Mouse (Mus musculus) MEL (cell line): Measurements from ENCODE around the gene Dlg2. TPM values are rescaled to one million over a fixed set of nuclear protein-coding genes. Genes with fewer than 3 reads are reported as not detected.

ENCODE experiments used
- DNase-seq: peaks from one replicate; pipeline ENCODE4 v3.0.0; 2011; ENCODE audit warnings: low read depth, low spot score
- H3K27ac ChIP-seq: 2 replicates; pipeline ENCODE4 v1.5.1; 2012; ENCODE audit warnings: low read depth, mild to moderate bottlenecking, control low read depth, low read length, moderate library complexity; ENCODE audit not compliant: control insufficient read depth
- H3K27me3 ChIP-seq, 2 experiments: fragments of 150-350 bp in 1 of 2; sonication (generic) in 1 of 2; 2 replicates each; pipeline ENCODE4 v1.6.1; 2012; ENCODE audit warnings: low read length in 2 of 2, mild to moderate bottlenecking in 2 of 2, improper control_type of control experiment in 1 of 2, moderate library complexity in 1 of 2; ENCODE audit not compliant: insufficient read depth in 2 of 2, control insufficient read depth in 1 of 2
- H3K36me3 ChIP-seq, 2 experiments: 2 replicates each; pipeline ENCODE4 v1.6.1; 2012 to 2014; ENCODE audit warnings: low read length in 2 of 2, improper control_type of control experiment in 1 of 2, inconsistent platforms in 1 of 2, mild to moderate bottlenecking in 1 of 2; ENCODE audit not compliant: insufficient read depth in 2 of 2, control insufficient read depth in 1 of 2
- H3K4me1 ChIP-seq, 2 experiments: fragments of 150-350 bp in 1 of 2; sonication (generic) in 1 of 2; 2 replicates each; pipeline ENCODE4 v1.6.1; 2012; ENCODE audit warnings: low read length in 2 of 2, improper control_type of control experiment in 1 of 2, mild to moderate bottlenecking in 1 of 2; ENCODE audit not compliant: insufficient read depth in 2 of 2, control insufficient read depth in 1 of 2
- H3K4me3 ChIP-seq, 2 experiments: fragments of 150-350 bp in 1 of 2; sonication (generic) in 1 of 2; 2 replicates each; pipeline ENCODE4 v1.5.1; 2012; ENCODE audit warnings: low read depth in 2 of 2, low read length in 2 of 2, mild to moderate bottlenecking in 2 of 2, moderate library complexity in 2 of 2, control low read depth in 1 of 2, improper control_type of control experiment in 1 of 2; ENCODE audit not compliant: control insufficient read depth in 1 of 2, insufficient read depth in 1 of 2
- H3K79me2 ChIP-seq: 2 replicates; pipeline ENCODE4 v1.6.1; 2012; ENCODE audit warnings: mild to moderate bottlenecking, low read length, moderate library complexity; ENCODE audit not compliant: control insufficient read depth, poor library complexity, insufficient read depth
- H3K9ac ChIP-seq: 2 replicates; pipeline ENCODE4 v1.6.1; 2012; ENCODE audit warnings: low read depth, mild to moderate bottlenecking, control low read depth, low read length, moderate library complexity; ENCODE audit not compliant: control insufficient read depth, poor library complexity, severe bottlenecking
- H3K9me3 ChIP-seq: fragments of 150-350 bp; sonication (generic); replicated peaks from 2 replicates; pipeline ENCODE4 v1.6.1; 2012; ENCODE audit warnings: mild to moderate bottlenecking, low read length, improper control_type of control experiment, moderate library complexity; ENCODE audit not compliant: insufficient read depth
- CHD1 ChIP-seq: IDR thresholded peaks from 2 replicates; pipeline ENCODE4 v1.6.1; 2012; ENCODE audit warnings: low read depth, mild to moderate bottlenecking, inconsistent platforms, low read length, improper control_type of control experiment
- E2F4 ChIP-seq: IDR thresholded peaks from 2 replicates; pipeline ENCODE4 v1.6.1; 2011; ENCODE audit warnings: low read depth, low read length, improper control_type of control experiment, borderline replicate concordance
- ELF1 ChIP-seq: IDR thresholded peaks from 2 replicates; pipeline ENCODE4 v1.6.1; 2014; ENCODE audit warnings: low read depth, mild to moderate bottlenecking, inconsistent platforms, low read length, improper control_type of control experiment, moderate library complexity
- ETS1 ChIP-seq: IDR thresholded peaks from 2 replicates; pipeline ENCODE4 v1.6.1; 2012; ENCODE audit warnings: low read depth, mild to moderate bottlenecking, inconsistent platforms, low read length, improper control_type of control experiment, moderate library complexity
- GABPA ChIP-seq: IDR thresholded peaks from 2 replicates; pipeline ENCODE4 v1.6.1; 2012; ENCODE audit warnings: low read depth, mild to moderate bottlenecking, inconsistent platforms, low read length, improper control_type of control experiment, moderate library complexity
- JUND ChIP-seq: IDR thresholded peaks from 2 replicates; pipeline ENCODE4 v1.6.1; 2011; ENCODE audit warnings: low read depth, mild to moderate bottlenecking, improper control_type of control experiment, low read length
- MAFK ChIP-seq: IDR thresholded peaks from 2 replicates; pipeline ENCODE4 v1.6.1; 2011; ENCODE audit warnings: low read depth, mild to moderate bottlenecking, low read length, improper control_type of control experiment, borderline replicate concordance
- MAZ ChIP-seq: IDR thresholded peaks from 2 replicates; pipeline ENCODE4 v1.6.1; 2012; ENCODE audit warnings: low read depth, mild to moderate bottlenecking, inconsistent platforms, low read length, improper control_type of control experiment
- MEF2A ChIP-seq: IDR thresholded peaks from 2 replicates; pipeline ENCODE4 v1.6.1; 2014; ENCODE audit warnings: low read depth, mild to moderate bottlenecking, inconsistent platforms, low read length, improper control_type of control experiment; ENCODE audit not compliant: poor library complexity, insufficient replicate concordance, severe bottlenecking; ENCODE audit errors: extremely low read depth
- NRF1 ChIP-seq: IDR thresholded peaks from 2 replicates; pipeline ENCODE4 v1.6.1; 2014; ENCODE audit warnings: low read depth, mild to moderate bottlenecking, inconsistent platforms, low read length, improper control_type of control experiment, moderate library complexity; ENCODE audit not compliant: poor library complexity, insufficient read depth, severe bottlenecking
- POLR2AphosphoS2 ChIP-seq: IDR thresholded peaks from 2 replicates; pipeline ENCODE4 v1.6.1; 2011; ENCODE audit warnings: low read length, improper control_type of control experiment
- POLR2AphosphoS5 ChIP-seq: IDR thresholded peaks from 2 replicates; pipeline ENCODE4 v1.6.1; 2012; ENCODE audit warnings: low read depth, borderline replicate concordance, mild to moderate bottlenecking, inconsistent platforms, low read length, moderate library complexity, mixed read lengths
- RAD21 ChIP-seq: IDR thresholded peaks from 2 replicates; pipeline ENCODE4 v1.6.1; 2011; ENCODE audit warnings: mild to moderate bottlenecking, low read depth, low read length, improper control_type of control experiment
- SMC3 ChIP-seq: IDR thresholded peaks from 2 replicates; pipeline ENCODE4 v1.6.1; 2011; ENCODE audit warnings: low read depth, low read length, improper control_type of control experiment
- USF1 ChIP-seq: IDR thresholded peaks from 2 replicates; pipeline ENCODE4 v1.6.1; 2014; ENCODE audit warnings: low read depth, mild to moderate bottlenecking, inconsistent platforms, low read length, improper control_type of control experiment, moderate library complexity
- USF2 ChIP-seq, 2 experiments: IDR thresholded peaks; 2 replicates each; pipeline ENCODE4 v1.6.1; 2011 to 2012; ENCODE audit warnings: improper control_type of control experiment in 2 of 2, low read length in 2 of 2, borderline replicate concordance in 1 of 2, inconsistent platforms in 1 of 2, low read depth in 1 of 2, mild to moderate bottlenecking in 1 of 2; ENCODE audit not compliant: insufficient read depth in 1 of 2
- ZC3H11A ChIP-seq: IDR thresholded peaks from 2 replicates; pipeline ENCODE4 v1.6.1; 2012; ENCODE audit warnings: low read depth, mild to moderate bottlenecking, inconsistent platforms, low read length, improper control_type of control experiment
- ZKSCAN1 ChIP-seq: IDR thresholded peaks from 2 replicates; pipeline ENCODE4 v1.6.1; 2012; ENCODE audit warnings: low read depth, mild to moderate bottlenecking, inconsistent platforms, low read length, improper control_type of control experiment, moderate library complexity
- polyA plus RNA-seq, 2 experiments: library from polyadenylated mRNA; stranded (reverse) in 1 of 2; unstranded in 1 of 2; fragments of >175 nt in 1 of 2; fragments of >200 nt in 1 of 2; gene quantifications; 2 replicates each; pipeline versions ENCODE4 v1.2.1 to v1.2.4; 2012; ENCODE audit warnings: low replicate concordance in 2 of 2, low read depth in 1 of 2; ENCODE audit not compliant: insufficient read length in 2 of 2, insufficient read depth in 1 of 2, missing spikeins in 1 of 2
- total RNA-seq: library from RNA; depleted of rRNA; stranded (reverse); fragments of 300-350 nt; gene quantifications from 2 replicates; pipeline ENCODE4 v1.2.3, GENCODE M21; 2012

The Dlg2 gene
- total and polyA plus RNA-seq, 3 experiments: 0.04 TPM; not detected in 2

GRCm38 (mm10) chr7:91261672-91262030 lies 785.2 kb downstream of the Dlg2 start:
- Histone ChIP-seq H3K9ac (no peak overlapping the region), H3K9me3 (no peaks in the 10 kb centered on the region), H3K4me1 (no peaks in the 10 kb centered on the region), H3K27me3 (no peaks in the 10 kb centered on the region)
- TF ChIP-seq POLR2AphosphoS2 (no peak), USF2 (IDR thresholded peaks at IDR 0.05; ENCODE audit: borderline replicate concordance in 1 of 2, insufficient read depth in 1 of 2, low read depth in 1 of 2, low read length in 2 of 2) (no peak), ELF1 (no peak), NRF1 (no peak), MAFK (no peak), ETS1 (no peak), CHD1 (no peak), POLR2AphosphoS5 (no peak), JUND (no peak), ZC3H11A (no peak), MAZ (no peak), E2F4 (no peak), RAD21 (no peak), ZKSCAN1 (no peak)
- TF ChIP-seq, all 39 proteins: peak for 0
- no peaks in the 10 kb centered on the region for H3K79me2 ChIP-seq
- H3K27ac ChIP-seq: no peak overlapping the region
- no peaks in the 10 kb centered on the region for H3K36me3 ChIP-seq
- no peak overlapping the region for H3K4me3 ChIP-seq
- no peak for DNase-seq

DNA sequence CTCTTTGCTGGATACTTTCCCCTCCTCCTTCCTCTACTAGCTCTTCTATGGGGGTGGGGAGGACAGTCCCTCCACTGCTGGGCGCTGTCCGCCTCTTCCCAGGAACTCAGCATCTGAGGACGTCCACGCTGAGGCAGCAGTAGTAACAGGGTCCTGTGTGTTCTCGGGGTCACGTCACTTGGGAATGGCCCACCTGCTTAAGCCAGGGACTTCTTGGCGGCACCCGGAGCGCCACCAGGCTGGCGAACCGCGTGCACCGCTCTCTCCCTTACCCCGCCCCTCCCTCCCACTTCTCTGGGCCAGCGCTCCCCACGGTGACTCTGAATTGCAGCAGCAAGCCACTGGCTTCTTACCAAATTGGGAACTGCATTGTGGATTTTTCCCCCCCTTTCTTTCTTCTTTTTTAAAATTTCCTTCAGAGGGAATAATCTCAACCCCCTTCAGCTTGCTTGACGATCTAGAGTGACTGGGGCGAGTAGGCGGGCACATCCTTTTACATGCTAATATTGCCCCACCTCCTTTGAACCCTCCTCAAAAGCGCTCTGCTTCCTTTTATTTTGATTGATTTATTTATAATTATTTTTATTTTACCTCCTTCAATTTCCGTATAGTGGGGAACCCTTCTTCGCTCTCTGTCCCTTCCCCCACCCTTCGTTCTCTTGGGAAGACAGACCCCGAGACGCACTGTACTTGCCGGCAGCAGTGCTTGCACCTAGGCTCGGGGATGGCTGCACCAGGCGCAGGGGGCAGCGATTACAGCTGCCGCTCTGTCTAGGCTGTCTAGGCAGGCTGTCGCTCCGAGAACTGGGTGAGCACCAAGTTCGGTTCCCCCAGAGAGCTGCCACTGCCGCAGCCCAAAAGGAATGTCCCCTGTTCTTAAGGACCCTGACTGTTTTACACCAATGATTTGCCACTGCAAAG lies 785.8 kb downstream of the Dlg2 start:
- DNase-seq: no peak
- TF ChIP-seq GABPA (no peak), USF1 (no peak), SMC3 (no peak), ZKSCAN1 (no peak), E2F4 (no peak), MEF2A (no peak), MAFK (no peak), JUND (no peak)
- Histone ChIP-seq H3K36me3 (no peaks in the 10 kb centered on the region), H3K27ac (no peak overlapping the region), H3K4me1 (no peaks in the 10 kb centered on the region), H3K79me2 (no peaks in the 10 kb centered on the region), H3K9ac (no peak overlapping the region), H3K4me3 (no peak overlapping the region), H3K9me3 (no peaks in the 10 kb centered on the region), H3K27me3 (no peaks in the 10 kb centered on the region)
